Mouse (Mus musculus) erythroblast, adult 5-6 weeks (primary cell): ENCODE data around the gene Nfix. TPM values are rescaled to one million over a fixed set of nuclear protein-coding genes. Genes with fewer than 3 reads are reported as not detected.

Experiments used
- ATAC-seq: replicated peaks from 2 replicates; pipeline ENCODE4 v1.8.0; 2016; ENCODE audit warnings: moderate number of reproducible peaks, mild to moderate bottlenecking, moderate TSS enrichment, inconsistent platforms; ENCODE audit not compliant: poor library complexity, low FRiP score, severe bottlenecking
- total RNA-seq, 2 experiments: library from RNA; stranded (forward) in 1 of 2; stranded (reverse) in 1 of 2; fragments of 150-400 nt in 1 of 2; fragments of 200-764, 138-1000 nt in 1 of 2; gene quantifications; 2 replicates each; pipeline versions ENCODE4 v1.2.3 to v1.2.4; 2015 to 2017; ENCODE audit warnings: low replicate concordance in 2 of 2

Nfix gene
- total RNA-seq, 2 experiments from 2014 or later = 14.1 to 19.0 TPM

GRCm38 (mm10) chr8:84661458-84661871 is 138.7 kb downstream of the Nfix start:
- peak; percentile 51 for ATAC-seq

- no peak for ATAC-seq
Observed at GRCm38 (mm10) chr8:84660819-84661457, 139.2 kb downstream of the Nfix start.

DNA sequence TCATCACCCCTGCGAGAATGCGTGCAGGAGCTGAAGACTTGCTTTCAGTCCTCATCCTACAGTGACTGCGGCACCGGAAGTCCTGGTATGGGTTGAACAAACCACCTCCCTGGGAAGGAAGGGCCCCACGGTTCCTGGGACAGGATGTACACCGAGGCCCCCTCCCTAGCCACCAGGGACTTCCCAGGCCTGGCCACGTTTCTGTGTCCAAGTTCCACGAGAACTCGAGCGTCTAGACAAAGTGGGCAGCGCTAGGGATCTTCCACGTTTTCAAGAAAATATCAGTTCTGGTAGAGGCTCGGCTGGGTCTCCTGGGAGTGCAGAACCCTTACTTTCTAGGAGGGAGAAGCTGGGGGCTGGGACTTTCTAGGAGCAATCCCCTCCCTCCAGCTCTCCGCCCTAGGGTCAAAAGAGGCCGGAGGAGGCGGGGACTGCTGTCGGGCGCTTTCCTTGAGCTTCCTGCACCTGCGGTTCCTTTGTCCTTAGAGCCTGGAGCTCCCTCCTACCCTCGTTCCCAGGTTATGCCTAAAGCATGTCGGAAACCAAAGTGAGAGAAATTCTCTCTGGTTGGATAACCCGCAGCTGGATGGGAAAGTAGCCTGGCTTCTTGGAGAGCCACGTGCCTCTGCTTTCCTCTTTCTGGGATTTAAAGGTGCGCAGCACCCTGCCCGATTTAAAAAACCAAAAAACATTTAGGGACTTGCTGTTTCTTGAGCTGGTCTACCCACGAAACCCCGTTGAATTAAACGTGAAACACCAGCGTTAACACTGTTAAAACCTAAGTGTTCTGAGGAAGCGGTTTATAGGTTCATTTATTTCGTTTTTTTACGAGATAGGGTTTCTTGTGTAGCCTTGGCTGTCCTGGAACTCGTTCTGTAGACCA is 140.0 kb downstream of the Nfix start:
- ATAC-seq = no peak

- no peak for ATAC-seq
Observed at GRCm38 (mm10) chr8:84658951-84659350, 141.2 kb downstream of the Nfix start.

DNA sequence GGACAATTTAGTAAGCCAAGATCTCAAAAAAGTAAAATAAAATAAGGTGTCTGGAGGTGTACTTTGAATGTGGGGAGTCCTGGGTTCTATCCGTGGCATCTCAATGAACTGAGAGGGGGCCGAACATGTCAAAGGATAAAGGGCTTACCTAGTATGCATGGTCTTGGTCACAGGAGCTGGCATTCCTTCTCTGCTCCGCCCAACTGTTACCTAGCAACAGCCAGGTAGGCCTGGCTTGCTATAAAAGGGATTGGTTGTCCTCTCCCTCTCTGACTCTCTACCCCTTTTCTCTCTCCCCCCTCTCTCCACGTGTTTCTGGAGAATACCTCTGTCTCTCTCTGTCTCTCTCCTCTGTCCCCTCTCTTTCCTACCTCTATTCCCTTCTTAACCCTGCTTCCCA is 142.5 kb downstream of the Nfix start:
- ATAC-seq = no peak

- no peak for ATAC-seq
Observed at GRCm38 (mm10) chr8:84657203-84657602, 142.9 kb downstream of the Nfix start.

DNA sequence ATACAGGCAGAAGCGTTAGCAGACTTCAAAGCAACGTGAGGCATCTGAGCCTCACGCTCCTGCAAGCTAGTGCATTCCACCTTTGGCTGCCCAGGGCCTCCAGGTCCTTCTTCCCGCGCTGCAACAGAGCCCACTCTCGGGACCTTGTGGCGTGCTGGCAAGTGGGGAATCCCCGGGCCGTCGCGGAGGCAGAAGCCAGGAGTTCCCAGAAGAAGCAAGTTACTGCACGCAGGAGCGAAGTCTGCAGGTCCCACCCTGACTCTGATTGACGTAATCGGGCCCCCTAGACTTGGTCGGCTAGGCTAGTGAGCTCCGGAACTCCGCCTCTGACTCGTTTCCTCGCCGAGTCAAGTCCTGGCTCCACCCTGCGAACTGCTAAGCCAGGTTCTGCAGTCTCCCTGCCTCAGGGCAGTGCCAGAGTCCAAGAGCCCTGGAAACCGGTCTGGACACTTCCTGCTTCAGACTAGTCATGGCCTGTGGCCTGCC is 143.5 kb downstream of the Nfix start:
- ATAC-seq = peak; percentile 71

- 0 out of 2 replicates have a peak, but pooled peaks have one; percentile 2 for ATAC-seq
Observed at GRCm38 (mm10) chr8:84656191-84656525, 144.0 kb downstream of the Nfix start.

- no peak for ATAC-seq
Observed at GRCm38 (mm10) chr8:84655336-84656190, 144.6 kb downstream of the Nfix start.

DNA sequence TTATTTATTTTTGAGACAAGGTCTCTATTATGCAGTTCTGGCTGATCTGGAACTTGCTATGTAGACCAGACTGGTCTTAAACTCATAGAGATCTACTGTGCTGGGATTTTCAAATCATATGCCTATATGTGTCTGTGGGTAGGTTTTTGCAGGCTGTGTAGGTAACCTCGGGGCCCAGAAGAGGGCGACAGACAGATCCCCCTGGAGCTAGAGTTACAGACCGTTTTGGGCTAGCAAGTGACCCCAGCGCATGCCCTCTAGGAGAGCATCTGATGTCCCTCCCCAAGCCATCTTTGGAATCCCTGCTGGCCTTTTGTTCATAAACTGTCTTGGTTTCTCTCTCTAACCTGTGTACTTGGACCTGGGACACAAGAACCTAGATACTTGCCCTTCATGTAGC is 145.5 kb downstream of the Nfix start:
- no peak for ATAC-seq

- ATAC-seq = no peak
Observed at GRCm38 (mm10) chr8:84653092-84653631, 147.0 kb downstream of the Nfix start.

- no peak for ATAC-seq
Observed at GRCm38 (mm10) chr8:84650213-84650612, 149.9 kb downstream of the Nfix start.

Other genes with a start within 250 kb of the Nfix start
- gene Ier2, start 137.5 kb downstream of the Nfix start, total RNA-seq (2015; ENCODE audit: low replicate concordance) = 17.8 and 22.9 TPM in 2 replicates
- gene Ier2, start 137.5 kb downstream of the Nfix start, total RNA-seq (2017; ENCODE audit: low replicate concordance) = 9.2 and 14.8 TPM in 2 replicates
- gene Trmt1, start 114.0 kb downstream of the Nfix start, total RNA-seq (2015; ENCODE audit: low replicate concordance) = 9.8 and 16.9 TPM in 2 replicates
- 18.3 and 21.5 TPM in 2 replicates for gene Trmt1, start 114.0 kb downstream of the Nfix start, total RNA-seq (2017; ENCODE audit: low replicate concordance)
- gene Nacc1, start 112.5 kb downstream of the Nfix start, total RNA-seq (2015; ENCODE audit: low replicate concordance) = 12.7 and 19.9 TPM in 2 replicates
- 8.2 and 13.1 TPM in 2 replicates for gene Nacc1, start 112.5 kb downstream of the Nfix start, total RNA-seq (2017; ENCODE audit: low replicate concordance)
- gene Lyl1, start 98.9 kb downstream of the Nfix start, total RNA-seq (2015; ENCODE audit: low replicate concordance) = 37.4 and 40.3 TPM in 2 replicates
- 43.1 and 44.2 TPM in 2 replicates for gene Lyl1, start 98.9 kb downstream of the Nfix start, total RNA-seq (2017; ENCODE audit: low replicate concordance)
- gene G430095P16Rik, start 77.3 kb downstream of the Nfix start, total RNA-seq (2015; ENCODE audit: low replicate concordance) = 7.9 and 18.1 TPM in 2 replicates
- 3.6 and 12.9 TPM in 2 replicates for gene G430095P16Rik, start 77.3 kb downstream of the Nfix start, total RNA-seq (2017; ENCODE audit: low replicate concordance)
- gene Dand5, start 22.5 kb upstream of the Nfix start, total RNA-seq (2015; ENCODE audit: low replicate concordance) = 2.3 TPM in 1 of 2 replicates, not detected in the other
- 2.3 and 3.9 TPM in 2 replicates for gene Dand5, start 22.5 kb upstream of the Nfix start, total RNA-seq (2017; ENCODE audit: low replicate concordance)
- gene Gadd45gip1, start 31.2 kb upstream of the Nfix start, total RNA-seq (2015; ENCODE audit: low replicate concordance) = 4.4 and 5.9 TPM in 2 replicates
- 7.4 and 7.7 TPM in 2 replicates for gene Gadd45gip1, start 31.2 kb upstream of the Nfix start, total RNA-seq (2017; ENCODE audit: low replicate concordance)
- 379 and 406 TPM in 2 replicates for gene Rad23a, start 40.3 kb upstream of the Nfix start, total RNA-seq (2015; ENCODE audit: low replicate concordance)
- gene Rad23a, start 40.3 kb upstream of the Nfix start, total RNA-seq (2017; ENCODE audit: low replicate concordance) = 572 and 669 TPM in 2 replicates
- gene Calr, start 46.6 kb upstream of the Nfix start, total RNA-seq (2015; ENCODE audit: low replicate concordance) = 255 and 289 TPM in 2 replicates
- 800 and 908 TPM in 2 replicates for gene Calr, start 46.6 kb upstream of the Nfix start, total RNA-seq (2017; ENCODE audit: low replicate concordance)
- gene Farsa, start 56.6 kb upstream of the Nfix start, total RNA-seq (2015; ENCODE audit: low replicate concordance) = 6.0 and 9.6 TPM in 2 replicates
- gene Farsa, start 56.6 kb upstream of the Nfix start, total RNA-seq (2017; ENCODE audit: low replicate concordance) = 25.0 and 28.8 TPM in 2 replicates
- 54.3 and 54.8 TPM in 2 replicates for gene Syce2, start 71.8 kb upstream of the Nfix start, total RNA-seq (2015; ENCODE audit: low replicate concordance)
- 10.6 and 24.4 TPM in 2 replicates for gene Syce2, start 71.8 kb upstream of the Nfix start, total RNA-seq (2017; ENCODE audit: low replicate concordance)
- 7.9 and 14.6 TPM in 2 replicates for gene Gcdh, start 93.6 kb upstream of the Nfix start, total RNA-seq (2015; ENCODE audit: low replicate concordance)
- 13.4 and 17.6 TPM in 2 replicates for gene Gcdh, start 93.6 kb upstream of the Nfix start, total RNA-seq (2017; ENCODE audit: low replicate concordance)
- 58.9 and 59.8 TPM in 2 replicates for gene Klf1, start 101.6 kb upstream of the Nfix start, total RNA-seq (2015; ENCODE audit: low replicate concordance)
- gene Klf1, start 101.6 kb upstream of the Nfix start, total RNA-seq (2017; ENCODE audit: low replicate concordance) = 85.0 and 116 TPM in 2 replicates
- gene Dnase2a, start 108.2 kb upstream of the Nfix start, total RNA-seq (2015; ENCODE audit: low replicate concordance) = 31.9 and 44.9 TPM in 2 replicates
- 85.2 and 99.8 TPM in 2 replicates for gene Dnase2a, start 108.2 kb upstream of the Nfix start, total RNA-seq (2017; ENCODE audit: low replicate concordance)
- not detected in 2 replicates for gene Mast1, start 137.0 kb upstream of the Nfix start, total RNA-seq (2015; ENCODE audit: low replicate concordance)
- gene Mast1, start 137.0 kb upstream of the Nfix start, total RNA-seq (2017; ENCODE audit: low replicate concordance) = 0.28 TPM in 1 of 2 replicates, not detected in the other
- not detected in 2 replicates for gene Rtbdn, start 146.6 kb upstream of the Nfix start, total RNA-seq (2015; ENCODE audit: low replicate concordance)
- gene Rtbdn, start 146.6 kb upstream of the Nfix start, total RNA-seq (2017; ENCODE audit: low replicate concordance) = not detected in 2 replicates
- gene Gm49661, start 169.1 kb upstream of the Nfix start, total RNA-seq (2015; ENCODE audit: low replicate concordance) = not detected in 2 replicates
- not detected in 2 replicates for gene Gm49661, start 169.1 kb upstream of the Nfix start, total RNA-seq (2017; ENCODE audit: low replicate concordance)
- gene Prdx2, start 169.2 kb upstream of the Nfix start, total RNA-seq (2015; ENCODE audit: low replicate concordance) = 1,192 and 1,430 TPM in 2 replicates
- 2,193 and 2,235 TPM in 2 replicates for gene Prdx2, start 169.2 kb upstream of the Nfix start, total RNA-seq (2017; ENCODE audit: low replicate concordance)
- 31.8 and 67.2 TPM in 2 replicates for gene Rnaseh2a, start 169.4 kb upstream of the Nfix start, total RNA-seq (2015; ENCODE audit: low replicate concordance)
- 37.4 and 37.9 TPM in 2 replicates for gene Rnaseh2a, start 169.4 kb upstream of the Nfix start, total RNA-seq (2017; ENCODE audit: low replicate concordance)
- 6.1 and 6.7 TPM in 2 replicates for gene Junb, start 178.4 kb upstream of the Nfix start, total RNA-seq (2015; ENCODE audit: low replicate concordance)
- 15.5 and 16.1 TPM in 2 replicates for gene Junb, start 178.4 kb upstream of the Nfix start, total RNA-seq (2017; ENCODE audit: low replicate concordance)
- 1.9 and 5.0 TPM in 2 replicates for gene Hook2, start 190.3 kb upstream of the Nfix start, total RNA-seq (2015; ENCODE audit: low replicate concordance)
- gene Hook2, start 190.3 kb upstream of the Nfix start, total RNA-seq (2017; ENCODE audit: low replicate concordance) = 1.6 and 6.1 TPM in 2 replicates
- gene Best2, start 214.2 kb upstream of the Nfix start, total RNA-seq (2015; ENCODE audit: low replicate concordance) = not detected in 2 replicates
- gene Best2, start 214.2 kb upstream of the Nfix start, total RNA-seq (2017; ENCODE audit: low replicate concordance) = not detected in 2 replicates
- gene Asna1, start 224.9 kb upstream of the Nfix start, total RNA-seq (2015; ENCODE audit: low replicate concordance) = 20.8 and 24.2 TPM in 2 replicates
- gene Asna1, start 224.9 kb upstream of the Nfix start, total RNA-seq (2017; ENCODE audit: low replicate concordance) = 13.5 and 26.3 TPM in 2 replicates
- gene Trir, start 226.5 kb upstream of the Nfix start, total RNA-seq (2015; ENCODE audit: low replicate concordance) = 32.1 and 45.4 TPM in 2 replicates
- gene Trir, start 226.5 kb upstream of the Nfix start, total RNA-seq (2017; ENCODE audit: low replicate concordance) = 72.9 and 103 TPM in 2 replicates
- 9.6 and 10.8 TPM in 2 replicates for gene Tnpo2, start 236.6 kb upstream of the Nfix start, total RNA-seq (2015; ENCODE audit: low replicate concordance)
- 11.2 and 14.6 TPM in 2 replicates for gene Tnpo2, start 236.6 kb upstream of the Nfix start, total RNA-seq (2017; ENCODE audit: low replicate concordance)